Mouse (Mus musculus) right cerebral cortex, postnatal 36 days (tissue): ENCODE data around the gene Scn10a.

Experiments
- DNase-seq, 2 experiments: peaks; one replicate each; pipeline ENCODE4 v3.0.0; 2022; ENCODE audit warnings: low spot score in 2 of 2, mixed read lengths in 1 of 2

Scn10a gene

DNA sequence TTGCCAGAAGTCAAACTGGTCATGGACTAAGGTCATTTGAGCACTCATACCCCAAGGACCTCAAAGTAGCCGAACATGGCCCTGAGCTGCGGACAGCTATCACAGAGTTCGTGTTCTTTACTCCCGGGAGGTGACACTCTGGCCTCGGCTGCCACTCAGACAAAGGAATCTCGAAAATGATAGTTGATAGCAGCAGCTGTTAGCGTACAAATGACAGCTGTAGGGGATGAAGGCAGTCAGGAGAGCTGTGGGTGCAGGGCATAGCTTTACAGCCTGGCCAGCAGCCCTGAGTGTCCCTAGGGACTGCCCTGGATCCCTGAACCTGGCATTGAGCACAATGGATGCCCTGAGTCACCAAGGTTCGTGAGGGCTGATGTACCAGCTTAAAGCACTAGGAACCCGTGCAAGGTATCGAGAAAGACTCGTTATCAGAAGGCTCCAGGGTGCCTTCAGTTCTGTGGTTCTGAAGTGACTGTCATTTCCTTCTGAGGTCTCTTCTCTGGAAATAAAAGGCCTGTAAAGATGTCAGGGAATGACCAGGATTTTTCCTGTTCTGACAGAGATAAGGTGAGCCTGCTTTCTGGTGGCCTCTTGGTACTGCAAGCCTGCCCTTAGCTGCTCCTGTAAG lies 84.8 kb downstream of the Scn10a start:
- DNase-seq, result no peak

- no peak for DNase-seq
These were observed 85.6 kb downstream of the Scn10a start for GRCm38 (mm10) chr9:119633475-119633874.

DNA sequence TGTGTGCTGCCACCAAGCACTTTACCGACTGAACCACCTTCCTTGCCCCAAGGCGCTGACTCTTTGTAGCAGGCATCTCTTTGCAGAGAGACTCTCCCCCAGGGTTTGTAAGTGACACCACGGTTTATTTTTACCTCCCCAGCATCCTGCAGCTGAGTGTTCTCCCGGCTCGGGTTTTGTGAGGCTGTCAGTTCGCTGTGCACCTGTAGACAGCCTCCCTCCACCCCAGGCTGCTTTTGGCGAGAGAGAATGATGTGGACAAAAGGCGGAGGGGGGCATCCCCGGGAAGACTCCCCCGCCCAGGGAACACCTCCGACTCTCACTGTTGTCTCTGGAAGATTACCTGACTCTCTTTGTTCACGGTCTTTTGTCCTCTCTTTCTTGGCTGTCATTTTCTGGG lies 86.3 kb downstream of the Scn10a start:
- DNase-seq, result no peak

DNA sequence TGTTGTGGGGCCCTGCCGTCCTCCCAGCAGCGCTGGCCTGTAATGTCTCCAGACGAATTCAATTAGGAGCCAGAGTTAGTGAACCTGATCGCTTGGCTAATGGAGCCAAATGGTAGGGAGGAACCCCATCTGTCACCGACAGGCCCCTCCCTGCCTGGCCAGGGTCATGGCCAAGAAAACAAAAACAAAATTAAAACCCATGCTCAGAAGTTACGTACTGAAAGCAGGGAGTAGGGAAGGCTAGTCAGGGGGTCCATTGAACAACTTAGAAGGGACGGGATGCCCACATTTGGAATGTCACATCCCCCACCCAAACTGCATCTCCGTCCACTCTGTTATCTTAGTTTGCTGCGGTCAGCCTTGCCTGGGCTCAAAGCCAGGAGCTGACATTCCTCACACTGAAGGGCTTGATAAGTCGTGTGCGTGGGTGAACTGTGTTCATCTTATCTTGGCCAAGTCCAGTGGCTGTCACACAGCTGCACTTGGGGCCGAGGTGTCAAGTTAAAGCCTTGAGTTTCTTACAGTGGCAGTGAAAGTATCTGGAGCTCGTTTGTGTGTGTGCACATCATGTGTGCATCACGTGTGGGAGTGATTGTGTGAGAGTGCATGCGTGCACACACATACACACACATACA lies 87.1 kb downstream of the Scn10a start:
- DNase-seq, result no peak

DNA sequence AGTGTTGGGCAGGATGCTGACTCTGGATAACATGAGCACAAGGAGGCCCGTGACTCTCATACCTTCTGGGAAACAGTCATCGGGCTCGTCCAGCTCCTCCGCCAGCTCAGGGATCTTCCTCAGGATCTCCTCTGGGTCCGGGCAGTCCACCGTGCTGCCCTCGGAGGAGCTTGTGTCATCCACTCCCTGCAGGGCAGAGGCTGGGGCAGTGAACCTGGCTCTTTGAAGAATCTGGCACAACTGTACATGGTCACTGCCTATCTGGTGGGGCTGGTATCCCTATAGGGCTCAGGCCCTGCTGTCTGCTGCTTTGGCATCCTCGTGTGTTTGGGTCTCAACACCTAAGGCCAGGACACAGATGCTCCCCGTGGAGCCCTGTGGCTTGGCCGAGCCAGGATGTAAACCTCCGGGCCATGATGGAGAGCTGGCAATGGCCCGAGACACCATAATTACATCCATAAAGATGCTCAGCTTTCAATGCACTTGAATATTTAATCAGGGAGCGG lies 87.7 kb downstream of the Scn10a start:
- DNase-seq, result no peak

- DNase-seq, result no peak
These were observed 90.3 kb downstream of the Scn10a start for GRCm38 (mm10) chr9:119628690-119629268.

GRCm38 (mm10) chr9:119627227-119627626 lies 91.9 kb downstream of the Scn10a start:
- DNase-seq, result peak; percentile 26 to 39

DNA sequence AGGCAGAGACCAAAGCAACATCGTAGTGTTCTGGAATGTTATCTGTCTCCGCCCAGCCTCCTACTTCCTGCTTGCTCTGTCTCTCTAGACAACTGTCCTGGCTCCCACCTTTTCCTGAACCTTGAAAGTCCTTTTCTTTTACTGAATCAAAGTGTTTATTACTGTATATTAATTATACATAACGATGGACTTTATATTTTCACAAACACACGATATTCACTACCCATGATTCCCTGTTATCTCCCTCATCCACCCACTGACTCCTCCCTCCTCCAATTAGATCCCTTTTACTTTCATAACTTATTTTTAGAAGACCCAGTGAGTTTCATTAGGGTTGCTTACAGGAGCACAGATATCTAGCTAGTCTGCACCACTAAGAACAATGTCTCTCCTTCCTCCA lies 95.0 kb downstream of the Scn10a start:
- DNase-seq, result no peak

- DNase-seq, result peak in 1 of 2 experiments; percentile 3
These were observed 104.3 kb downstream of the Scn10a start for GRCm38 (mm10) chr9:119614798-119615197.

DNA sequence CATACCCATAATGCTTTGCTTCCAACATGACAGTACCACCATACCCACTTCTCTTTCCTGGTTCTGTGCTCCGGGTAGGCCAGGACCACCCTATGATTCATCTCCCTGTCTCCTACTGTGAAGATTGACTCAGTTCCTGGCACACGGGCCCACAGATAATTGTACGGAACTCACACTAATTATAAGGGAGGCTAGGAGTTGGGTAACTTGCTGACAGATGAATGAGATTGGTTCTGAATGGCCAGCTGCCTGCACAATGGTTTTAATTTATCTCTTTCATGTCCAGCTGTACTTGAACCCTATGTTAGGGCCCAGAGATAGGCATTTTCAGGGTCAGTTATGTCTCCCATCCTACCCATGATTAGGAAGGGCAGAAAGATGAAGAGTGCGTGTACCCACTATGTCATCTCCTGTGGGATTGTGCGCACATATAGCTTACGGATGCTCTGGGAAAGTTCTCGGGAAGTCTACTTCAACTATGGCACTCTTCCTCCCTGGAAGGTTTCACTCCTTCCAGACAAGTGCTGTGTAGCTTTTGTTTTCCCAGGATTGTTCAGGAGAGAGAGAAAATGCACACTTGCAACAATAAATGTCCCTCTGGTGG lies 108.5 kb downstream of the Scn10a start:
- DNase-seq, result no peak

DNA sequence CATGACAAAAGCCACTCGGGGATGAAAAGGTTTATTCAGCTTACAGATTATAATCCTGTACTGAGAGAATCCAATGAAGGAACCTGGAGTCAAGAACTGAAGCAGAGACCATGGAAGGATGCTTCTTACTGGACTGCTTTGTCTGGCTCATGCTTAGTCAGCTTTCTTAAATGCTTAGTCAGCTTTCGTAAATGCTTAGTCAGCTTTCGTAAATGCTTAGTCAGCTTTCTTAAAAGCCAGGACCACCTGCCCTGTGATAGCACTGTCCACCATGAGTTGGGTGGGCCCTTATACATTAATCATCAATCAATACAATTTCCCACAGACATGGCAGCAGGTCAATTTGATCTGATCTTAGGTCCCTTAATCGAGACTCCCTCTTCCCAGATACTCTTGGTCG lies 112.2 kb downstream of the Scn10a start:
- no peak for DNase-seq

DNA sequence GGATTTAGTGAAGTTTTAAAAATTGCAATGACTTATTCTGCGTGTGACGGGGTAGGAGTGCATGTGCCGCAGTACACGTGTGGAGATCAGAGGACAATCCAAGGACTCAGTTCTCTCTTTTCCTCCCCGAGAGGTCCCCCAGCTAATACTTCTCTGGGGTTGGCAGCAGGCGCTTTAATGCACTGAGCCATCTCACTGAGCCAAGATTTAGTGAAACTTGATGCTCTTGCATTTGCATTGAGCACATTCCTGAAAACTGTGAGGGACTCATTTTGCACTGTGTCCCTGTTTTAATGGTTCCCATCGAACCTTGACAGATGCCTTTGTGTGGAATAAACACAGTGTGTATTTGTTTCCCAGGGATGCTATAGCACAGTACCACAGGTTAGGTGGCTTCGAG lies 114.5 kb downstream of the Scn10a start:
- DNase-seq, result no peak

DNA sequence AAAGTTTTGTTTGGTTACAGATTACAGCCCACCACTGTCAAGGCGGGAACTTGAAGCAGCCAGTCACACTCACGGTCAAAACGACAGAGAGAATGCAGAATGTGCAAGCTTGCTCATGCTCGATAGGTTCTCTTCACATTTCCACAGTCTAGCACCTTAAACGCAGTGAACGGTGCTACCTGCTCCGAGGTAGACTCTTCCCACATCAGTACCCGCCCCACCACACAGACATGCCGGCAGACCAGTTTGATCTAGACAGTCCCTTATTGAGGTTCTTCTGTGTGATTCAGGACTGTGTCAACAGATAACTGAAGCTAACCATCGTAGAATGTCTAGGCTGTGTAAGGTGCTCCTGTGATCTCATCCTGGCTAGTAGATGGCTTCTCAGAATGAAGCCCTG lies 120.6 kb downstream of the Scn10a start:
- DNase-seq, result no peak

- no peak for DNase-seq
These were observed 121.8 kb downstream of the Scn10a start for GRCm38 (mm10) chr9:119597332-119597731.

- no peak for DNase-seq
These were observed 129.5 kb downstream of the Scn10a start for GRCm38 (mm10) chr9:119589592-119589991.

- no peak for DNase-seq
These were observed 130.2 kb downstream of the Scn10a start for GRCm38 (mm10) chr9:119588763-119589449.

DNA sequence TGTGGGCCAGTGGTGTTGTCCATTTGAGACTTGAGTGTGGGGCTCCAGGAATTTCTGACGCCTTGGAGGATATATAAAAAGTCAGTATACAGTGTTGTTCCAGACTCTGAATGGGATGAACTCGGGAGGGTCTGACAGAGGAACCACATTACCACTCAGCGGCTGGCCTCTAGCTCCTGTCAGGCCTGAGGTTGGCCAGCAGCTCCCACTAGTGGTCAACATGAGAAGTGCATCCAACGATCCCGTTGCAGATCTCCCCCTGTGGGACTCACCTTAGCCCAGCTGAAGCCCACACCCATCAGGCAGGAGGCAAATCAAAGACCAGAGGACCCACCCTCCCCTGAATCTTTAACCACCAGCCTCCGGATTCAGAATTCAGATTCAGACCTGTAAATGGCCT lies 138.5 kb downstream of the Scn10a start:
- DNase-seq, result peak; percentile 43 to 60

DNA sequence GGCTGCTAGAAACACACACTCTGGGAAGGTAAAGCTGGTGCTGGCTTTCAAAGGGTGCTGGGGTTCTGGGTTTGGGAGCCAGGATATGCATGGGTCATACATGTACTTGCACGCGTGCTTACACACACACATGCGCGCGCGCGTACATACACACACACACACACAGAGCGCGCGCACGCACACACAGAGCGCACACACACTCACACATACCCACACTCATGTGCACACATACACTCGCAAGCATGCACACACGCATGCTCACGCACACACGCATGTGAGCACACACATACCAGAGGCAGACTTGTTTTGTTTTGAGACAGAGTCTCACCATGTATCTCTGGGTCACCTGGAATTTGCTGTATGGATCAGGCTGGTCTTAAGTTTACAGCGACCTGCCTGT lies 138.9 kb downstream of the Scn10a start:
- DNase-seq, result no peak

DNA sequence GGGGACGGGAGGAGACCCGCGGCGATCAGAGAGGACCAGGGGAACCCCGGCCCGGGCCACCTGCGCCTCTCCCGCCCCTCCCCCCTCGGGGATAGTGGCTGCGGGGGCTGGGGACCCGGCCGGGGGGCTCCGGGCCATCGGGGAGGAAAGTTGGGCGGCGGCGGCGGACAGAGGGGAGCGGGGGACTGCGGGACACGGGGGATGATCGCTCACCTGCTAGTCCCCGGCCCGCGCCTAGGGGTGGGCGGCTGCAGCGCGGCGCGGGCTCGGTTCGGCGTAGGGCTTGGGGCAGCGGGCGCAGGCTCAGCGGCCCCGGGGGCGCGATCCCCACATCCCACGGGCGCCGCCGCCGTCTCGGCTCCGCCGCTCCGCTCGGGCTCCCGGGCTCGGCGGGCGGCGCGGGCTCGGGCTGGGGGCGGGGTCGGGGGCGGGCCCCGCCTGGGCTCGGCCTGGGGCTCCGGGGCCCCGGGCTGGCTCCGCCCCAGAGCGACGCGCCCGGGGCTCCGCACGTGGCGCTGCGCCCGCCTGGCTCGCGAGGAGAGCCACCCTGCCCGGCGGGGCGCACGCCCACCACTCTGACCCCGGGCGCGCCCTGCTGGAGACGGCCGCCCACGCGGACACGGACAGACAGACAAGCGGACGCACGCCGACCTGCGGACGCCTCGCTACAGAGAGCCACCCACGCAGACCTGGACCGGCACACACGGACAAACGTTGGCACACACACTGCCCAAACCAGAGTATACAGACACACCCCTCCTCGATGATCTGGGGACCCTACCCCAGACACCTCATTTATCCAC lies 140.3 kb downstream of the Scn10a start, which contains the start of gene Scn5a:
Scn5a (minus strand) TSS at position 381 of the 803 bp plus-strand sequence.
- DNase-seq, result no peak

GRCm38 (mm10) chr9:119578311-119578635 lies 140.8 kb downstream of the Scn10a start:
- no peak for DNase-seq

- DNase-seq, result peak; percentile 34 to 58
These were observed 142.1 kb downstream of the Scn10a start for GRCm38 (mm10) chr9:119576977-119577376.
